Mouse (Mus musculus): ENCODE measurements around the gene Ino80. TPM values are rescaled to one million over a fixed set of nuclear protein-coding genes. Genes with fewer than 3 reads are reported as not detected.

Gene Ino80
- polyA plus RNA-seq, 1 experiment = 9.9 TPM

GRCm38 (mm10) chr2:119323866-119324575 lies 153.5 kb downstream of the Ino80 start:
- H3K4me3 ChIP-seq (replicated peaks; ENCODE audit: control insufficient read depth, low read depth, low read length) = no peak overlapping the region
- TF ChIP-seq CTCF (IDR thresholded peaks at IDR 0.05; ENCODE audit: control insufficient read depth, insufficient read depth, low read length) (no peak), POLR2A (IDR thresholded peaks at IDR 0.05; ENCODE audit: borderline replicate concordance, control insufficient read depth, low read depth, low read length) (peak; percentile 2; the same call in 1 of the 2 replicates)
- H3K4me1 ChIP-seq (ENCODE audit: control insufficient read depth, insufficient read depth, low read length) = no peaks in the 10 kb centered on the region; the same call in 1 of the 2 replicates
- no peak overlapping the region for H3K27ac ChIP-seq (ENCODE audit: control insufficient read depth, insufficient read depth, low read depth, low read length, poor library complexity)
- 26% methylated on average over 32 of the region's 32 CpGs for WGBS

Other genes starting within 250 kb of the Ino80 start
- not detected in 2 replicates for gene Ppp1r14d, start 247.8 kb downstream of the Ino80 start, polyA plus RNA-seq (2011; ENCODE audit: insufficient read depth, insufficient read length, low replicate concordance, missing spikeins)
- gene Spint1, start 240.3 kb downstream of the Ino80 start, polyA plus RNA-seq (2011; ENCODE audit: insufficient read depth, insufficient read length, low replicate concordance, missing spikeins) = 4.3 TPM in 1 of 2 replicates, not detected in the other
- 2.1 TPM in 1 of 2 replicates, not detected in the other for gene Rhov, start 206.4 kb downstream of the Ino80 start, polyA plus RNA-seq (2011; ENCODE audit: insufficient read depth, insufficient read length, low replicate concordance, missing spikeins)
- gene Vps18, start 188.9 kb downstream of the Ino80 start, polyA plus RNA-seq (2011; ENCODE audit: insufficient read depth, insufficient read length, low replicate concordance, missing spikeins) = 6.5 and 9.7 TPM in 2 replicates
- 0.25 TPM in 1 of 2 replicates, not detected in the other for gene Dll4, start 151.9 kb downstream of the Ino80 start, polyA plus RNA-seq (2011; ENCODE audit: insufficient read depth, insufficient read length, low replicate concordance, missing spikeins)
- gene Chac1, start 126.5 kb downstream of the Ino80 start, polyA plus RNA-seq (2011; ENCODE audit: insufficient read depth, insufficient read length, low replicate concordance, missing spikeins) = 0.59 and 6.2 TPM in 2 replicates
- 1.0 TPM in 1 of 2 replicates, not detected in the other for gene Exd1, start 69.9 kb upstream of the Ino80 start, polyA plus RNA-seq (2011; ENCODE audit: insufficient read depth, insufficient read length, low replicate concordance, missing spikeins)
- gene Chp1, start 70.0 kb upstream of the Ino80 start, polyA plus RNA-seq (2011; ENCODE audit: insufficient read depth, insufficient read length, low replicate concordance, missing spikeins) = 31.5 and 36.0 TPM in 2 replicates
- gene Nusap1, start 140.6 kb upstream of the Ino80 start, polyA plus RNA-seq (2011; ENCODE audit: insufficient read depth, insufficient read length, low replicate concordance, missing spikeins) = 62.0 and 65.0 TPM in 2 replicates
- 13.0 and 22.2 TPM in 2 replicates for gene Oip5, start 140.8 kb upstream of the Ino80 start, polyA plus RNA-seq (2011; ENCODE audit: insufficient read depth, insufficient read length, low replicate concordance, missing spikeins)
- gene Ndufaf1, start 185.1 kb upstream of the Ino80 start, polyA plus RNA-seq (2011; ENCODE audit: insufficient read depth, insufficient read length, low replicate concordance, missing spikeins) = 5.3 and 7.8 TPM in 2 replicates
- 14.6 and 18.3 TPM in 2 replicates for gene Rtf1, start 197.4 kb upstream of the Ino80 start, polyA plus RNA-seq (2011; ENCODE audit: insufficient read depth, insufficient read length, low replicate concordance, missing spikeins)